Mouse (Mus musculus) monocyte, adult 2 months (primary cell): ENCODE results near the gene Hnrnpab.
A peak's percentile ranks its signal among the peaks of the same experiment; 100 is the strongest.

Experiments
- DNase-seq, 2 experiments: peaks; one replicate each; pipeline ENCODE4 v3.0.0; 2022; ENCODE audit warnings: low spot score in 2 of 2, low read depth in 1 of 2

The Hnrnpab gene

GRCm38 (mm10) chr11:51607096-51607738 is 570 bp upstream of the Hnrnpab start:
- no peak for DNase-seq

- DNase-seq = peak in 1 of 2 experiments; percentile 68
Observed at GRCm38 (mm10) chr11:51605602-51606446, 823 bp downstream of the Hnrnpab start.

- no peak for DNase-seq
Observed at GRCm38 (mm10) chr11:51602253-51602652, 4.4 kb downstream of the Hnrnpab start.

- no peak for DNase-seq
Observed at GRCm38 (mm10) chr11:51597553-51597952, 9.1 kb downstream of the Hnrnpab start.

- DNase-seq = no peak
Observed at GRCm38 (mm10) chr11:51595459-51596083, 11.1 kb downstream of the Hnrnpab start.

- no peak for DNase-seq
Observed at GRCm38 (mm10) chr11:51594715-51595350, 11.8 kb downstream of the Hnrnpab start.

GRCm38 (mm10) chr11:51593849-51594248 is 12.8 kb downstream of the Hnrnpab start:
- no peak for DNase-seq

- no peak for DNase-seq
Observed at GRCm38 (mm10) chr11:51593368-51593767, 13.3 kb downstream of the Hnrnpab start.

- DNase-seq = no peak
Observed at GRCm38 (mm10) chr11:51591915-51592314, 14.7 kb downstream of the Hnrnpab start.

- DNase-seq = no peak
Observed at GRCm38 (mm10) chr11:51591168-51591567, 15.5 kb downstream of the Hnrnpab start.

GRCm38 (mm10) chr11:51590002-51590401 is 16.6 kb downstream of the Hnrnpab start:
- DNase-seq = no peak

- DNase-seq = no peak
Observed at GRCm38 (mm10) chr11:51588833-51589232, 17.8 kb downstream of the Hnrnpab start.

- DNase-seq = no peak
Observed at GRCm38 (mm10) chr11:51587059-51587458, 19.6 kb downstream of the Hnrnpab start.

- DNase-seq = no peak
Observed at GRCm38 (mm10) chr11:51586411-51586810, 20.2 kb downstream of the Hnrnpab start.

- no peak for DNase-seq
Observed at GRCm38 (mm10) chr11:51585608-51586252, 20.9 kb downstream of the Hnrnpab start.

GRCm38 (mm10) chr11:51584431-51585248 is 22.0 kb downstream of the Hnrnpab start, which contains the start of gene Phykpl:
TSS of gene Phykpl (plus strand) at chr11:51584757.
- DNase-seq = peak; percentile 88 to 95

GRCm38 (mm10) chr11:51584057-51584430 is 22.6 kb downstream of the Hnrnpab start:
- no peak for DNase-seq

GRCm38 (mm10) chr11:51582713-51583112 is 23.9 kb downstream of the Hnrnpab start:
- DNase-seq = peak in 1 of 2 experiments; percentile 63

GRCm38 (mm10) chr11:51579024-51579423 is 27.6 kb downstream of the Hnrnpab start:
- no peak for DNase-seq

GRCm38 (mm10) chr11:51577587-51577986 is 29.1 kb downstream of the Hnrnpab start:
- peak in 1 of 2 experiments; percentile 24 for DNase-seq
